Mouse (Mus musculus) ES-E14 (cell line): ENCODE measurements at regions not wholly inside any gene's neighbourhood (a gene's known extent, or its start where the extent isn't known, plus 50 kb on each side); places are given as distances from the start of the nearest gene placed in this dataset.

Source experiments
- CHD2 ChIP-seq: IDR thresholded peaks from 2 replicates; pipeline ENCODE4 v1.6.1; 2014; ENCODE audit warnings: mild to moderate bottlenecking, low read depth, low read length, inconsistent platforms
- MAFK ChIP-seq: IDR thresholded peaks from 2 replicates; pipeline ENCODE4 v1.6.1; 2014; ENCODE audit warnings: mild to moderate bottlenecking, low read depth, low read length, inconsistent platforms; ENCODE audit not compliant: insufficient read depth

DNA sequence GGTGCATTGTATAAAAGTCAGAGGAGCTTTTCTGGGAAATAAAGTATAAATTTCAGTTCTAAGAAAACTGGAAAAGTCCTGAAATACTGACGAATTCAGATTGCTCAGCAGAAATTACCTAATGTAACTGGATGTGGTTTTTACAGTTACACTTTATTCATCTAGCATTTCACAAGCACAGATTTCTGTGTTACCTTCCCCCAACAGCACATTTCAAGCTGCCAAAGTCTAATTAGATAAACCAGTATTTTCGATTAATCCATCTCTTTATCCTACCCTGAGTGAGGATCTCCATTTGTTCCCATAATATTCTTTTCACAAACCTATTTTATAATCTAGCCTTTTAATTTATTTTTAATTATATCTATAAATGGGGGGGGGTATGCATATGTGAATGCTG lies 179.4 kb downstream of the Klf6 start:
- TF ChIP-seq CHD2 (no peak), MAFK (no peak)
